Mouse (Mus musculus): ENCODE data around the gene Mical3.

DNA sequence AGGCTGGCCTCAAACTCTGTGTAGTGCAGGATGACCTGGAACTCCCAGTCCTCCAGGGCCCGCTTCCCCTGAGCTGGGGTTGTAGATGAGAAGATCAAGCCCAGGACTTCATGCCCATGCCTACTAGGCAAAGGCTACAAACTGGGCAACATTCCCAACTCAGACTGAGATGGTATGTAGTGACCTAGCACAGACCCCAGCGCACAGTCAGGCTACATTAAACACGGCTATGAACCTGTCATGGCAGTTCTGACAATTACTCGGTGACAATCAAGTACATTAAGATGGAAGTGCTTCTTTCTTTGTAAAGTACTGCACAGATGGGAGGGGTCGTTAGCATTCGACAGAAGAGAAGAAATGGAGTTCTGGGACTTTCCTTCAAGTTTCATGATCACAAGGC is 44.0 kb upstream of the Mical3 start:
- no peak for TF ChIP-seq ZC3H11A (IDR thresholded peaks at IDR 0.05; ENCODE audit: borderline replicate concordance, low read depth, low read length)
- no peak for TF ChIP-seq MAFK (IDR thresholded peaks at IDR 0.05; ENCODE audit: insufficient read depth, low read depth, low read length)
- no peak for TF ChIP-seq CHD2 (IDR thresholded peaks at IDR 0.05; ENCODE audit: low read depth, low read length)

Data from ES-E14 (cell line).